Mouse (Mus musculus): ENCODE data around the gene Chst11.

The Chst11 gene

DNA sequence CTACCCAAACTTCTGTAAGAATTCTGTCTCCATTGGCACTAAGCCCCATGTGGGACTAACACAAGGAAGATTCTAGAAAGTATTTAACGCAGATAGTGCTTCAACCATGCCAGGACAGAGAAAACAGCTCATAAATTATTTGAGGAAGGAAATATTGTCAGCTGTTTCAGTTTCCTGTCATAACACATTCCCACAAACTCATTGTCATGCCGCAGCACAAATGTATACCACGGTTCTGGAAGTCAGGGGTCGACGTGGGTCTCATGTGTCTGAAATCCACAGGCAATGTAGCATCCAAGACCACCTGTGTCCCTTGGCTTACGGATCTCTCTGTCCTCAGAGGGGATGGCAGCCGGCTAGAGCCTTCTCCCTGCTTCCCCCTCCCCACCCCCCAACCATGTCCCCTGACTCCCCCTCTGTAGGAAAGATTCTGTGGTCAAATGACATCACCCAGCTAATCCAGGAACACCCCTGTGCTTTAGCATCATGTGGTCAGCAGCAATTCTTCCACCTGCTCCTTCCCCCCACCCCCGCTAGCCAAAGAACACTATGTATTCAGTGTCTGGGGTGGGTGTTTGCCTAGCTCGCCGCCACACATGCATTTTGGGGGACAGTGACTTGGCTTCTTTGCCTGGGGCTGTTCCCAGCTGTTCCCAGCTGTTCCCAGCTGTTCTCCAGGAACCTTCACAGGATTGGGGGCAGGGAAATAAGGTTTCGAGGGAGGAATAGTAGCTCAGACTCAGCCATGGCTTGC, 183.2 kb downstream of the Chst11 start:
- no peak for DNase-seq (ENCODE audit: low read depth, low spot score)

DNA sequence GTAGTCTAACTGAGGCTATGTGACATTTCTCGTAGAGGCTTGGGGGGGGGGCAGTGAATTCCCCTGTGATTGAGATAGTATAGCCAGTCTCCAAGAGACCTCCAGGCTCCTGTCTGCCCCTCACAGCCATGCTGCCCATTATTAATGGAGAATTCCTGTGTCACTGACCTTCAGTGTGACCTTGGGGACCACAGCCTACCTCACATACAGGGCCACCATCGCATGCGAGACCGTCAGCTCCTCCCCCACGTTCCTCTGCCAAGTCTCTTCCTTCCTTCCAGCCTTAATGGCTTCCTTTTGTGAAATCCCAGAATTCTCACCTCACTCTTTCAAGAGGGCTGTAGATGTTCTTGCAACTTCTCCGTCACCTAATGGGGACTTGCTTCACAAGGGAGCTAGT, 184.3 kb downstream of the Chst11 start:
- DNase-seq (ENCODE audit: low read depth, low spot score), result no peak

GRCm38 (mm10) chr10:83178151-83178550, 192.9 kb downstream of the Chst11 start:
- DNase-seq (ENCODE audit: low read depth, low spot score), result no peak

- no peak for DNase-seq (ENCODE audit: low read depth, low spot score)
These were observed 193.4 kb downstream of the Chst11 start for GRCm38 (mm10) chr10:83178661-83179060.

GRCm38 (mm10) chr10:83181831-83182572, 196.7 kb downstream of the Chst11 start:
- no peak for DNase-seq (ENCODE audit: low read depth, low spot score)

- DNase-seq (ENCODE audit: low read depth, low spot score), result peak; percentile 80
These were observed 197.3 kb downstream of the Chst11 start for GRCm38 (mm10) chr10:83182573-83182960.

- peak; percentile 72 for DNase-seq (ENCODE audit: low read depth, low spot score)
These were observed 198.6 kb downstream of the Chst11 start for GRCm38 (mm10) chr10:83183634-83184479.

- DNase-seq (ENCODE audit: low read depth, low spot score), result no peak
These were observed 199.3 kb downstream of the Chst11 start for GRCm38 (mm10) chr10:83184480-83185069.

DNA sequence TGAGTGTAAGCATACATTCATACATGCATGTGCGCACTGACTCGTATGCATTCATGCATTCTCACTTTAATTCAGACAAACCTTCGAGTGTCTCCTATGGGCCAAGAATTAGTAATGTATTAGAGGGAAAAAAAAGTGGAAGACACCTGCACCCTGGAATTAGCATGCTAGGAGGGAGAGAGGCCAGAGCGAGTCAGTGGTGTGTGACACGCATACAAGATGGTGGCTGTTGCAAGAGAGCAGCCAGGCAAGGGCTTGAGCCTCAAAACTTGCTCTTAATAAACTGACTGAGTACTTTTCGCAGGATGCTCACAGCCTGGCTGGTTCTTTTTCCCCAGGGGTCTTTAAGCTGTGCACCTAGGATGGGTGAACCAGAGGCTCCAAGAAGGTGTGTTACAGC, 199.8 kb downstream of the Chst11 start:
- no peak for DNase-seq (ENCODE audit: low read depth, low spot score)

GRCm38 (mm10) chr10:83186167-83186566, 200.9 kb downstream of the Chst11 start:
- DNase-seq (ENCODE audit: low read depth, low spot score), result no peak

GRCm38 (mm10) chr10:83186984-83187383, 201.7 kb downstream of the Chst11 start:
- no peak for DNase-seq (ENCODE audit: low read depth, low spot score)

DNA sequence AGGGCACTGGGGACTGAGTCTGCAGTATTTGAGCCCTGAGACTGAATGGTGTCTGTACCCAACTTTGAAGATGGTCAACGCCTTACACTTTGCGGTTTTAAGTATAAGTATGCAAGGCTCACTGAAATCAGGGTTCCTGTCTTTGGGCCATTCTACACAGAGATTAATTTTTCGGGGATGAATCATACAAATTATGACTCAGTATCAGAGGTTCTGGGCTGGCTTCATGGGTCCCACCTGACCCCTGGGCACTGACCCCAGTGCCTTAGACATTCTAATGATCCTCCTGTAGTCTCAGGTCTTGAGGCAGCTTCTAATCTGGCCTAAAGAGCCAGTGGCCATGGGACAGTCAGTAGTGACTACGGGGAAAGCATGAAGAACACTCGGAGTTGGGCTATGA, 203.8 kb downstream of the Chst11 start:
- no peak for DNase-seq (ENCODE audit: low read depth, low spot score)

- DNase-seq (ENCODE audit: low read depth, low spot score), result no peak
These were observed 206.2 kb downstream of the Chst11 start for GRCm38 (mm10) chr10:83191476-83191875.

GRCm38 (mm10) chr10:83191982-83192381, 206.7 kb downstream of the Chst11 start:
- peak; percentile 16 for DNase-seq (ENCODE audit: low read depth, low spot score)

- DNase-seq (ENCODE audit: low read depth, low spot score), result peak; percentile 66
These were observed 212.5 kb downstream of the Chst11 start for GRCm38 (mm10) chr10:83197690-83198336.

GRCm38 (mm10) chr10:83198692-83199091, 213.4 kb downstream of the Chst11 start:
- DNase-seq (ENCODE audit: low read depth, low spot score), result no peak

DNA sequence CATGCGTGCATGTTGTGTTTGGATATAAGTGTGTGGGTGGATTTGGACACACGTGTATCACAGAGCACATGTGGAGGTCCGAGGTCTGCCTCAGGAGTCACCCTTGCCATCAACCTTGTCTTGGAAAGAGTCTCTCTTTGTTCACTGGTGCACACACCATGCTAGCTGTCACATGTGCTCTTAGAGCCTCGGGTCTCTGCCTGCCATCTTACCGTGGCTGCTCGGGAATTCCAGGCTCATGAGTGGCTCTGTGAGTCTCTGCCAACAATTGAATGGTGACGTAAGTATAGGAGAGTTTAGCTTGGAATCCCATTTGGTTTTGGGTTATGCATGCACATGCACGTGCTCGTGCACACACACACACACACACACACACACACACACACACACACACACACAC, 214.0 kb downstream of the Chst11 start:
- no peak for DNase-seq (ENCODE audit: low read depth, low spot score)

- DNase-seq (ENCODE audit: low read depth, low spot score), result no peak
These were observed 216.2 kb downstream of the Chst11 start for GRCm38 (mm10) chr10:83201525-83201924.

GRCm38 (mm10) chr10:83202906-83203702, 217.8 kb downstream of the Chst11 start:
- DNase-seq (ENCODE audit: low read depth, low spot score), result no peak

- DNase-seq (ENCODE audit: low read depth, low spot score), result no peak
These were observed 223.1 kb downstream of the Chst11 start for GRCm38 (mm10) chr10:83208436-83208835.
